Mouse (Mus musculus) MEL (cell line): ENCODE results near the gene Tnfrsf1b. TPM values are rescaled to one million over a fixed set of nuclear protein-coding genes. Genes with fewer than 3 reads are reported as not detected.

Experiments used
- DNase-seq: peaks from one replicate; pipeline ENCODE4 v3.0.0; 2011; ENCODE audit warnings: low read depth, low spot score
- H3K27ac ChIP-seq: 2 replicates; pipeline ENCODE4 v1.5.1; 2012; ENCODE audit warnings: low read depth, mild to moderate bottlenecking, control low read depth, low read length, moderate library complexity; ENCODE audit not compliant: control insufficient read depth
- H3K27me3 ChIP-seq, 2 experiments: fragments of 150-350 bp in 1 of 2; sonication (generic) in 1 of 2; 2 replicates each; pipeline ENCODE4 v1.6.1; 2012; ENCODE audit warnings: low read length in 2 of 2, mild to moderate bottlenecking in 2 of 2, improper control_type of control experiment in 1 of 2, moderate library complexity in 1 of 2; ENCODE audit not compliant: insufficient read depth in 2 of 2, control insufficient read depth in 1 of 2
- H3K36me3 ChIP-seq, 2 experiments: 2 replicates each; pipeline ENCODE4 v1.6.1; 2012 to 2014; ENCODE audit warnings: low read length in 2 of 2, improper control_type of control experiment in 1 of 2, inconsistent platforms in 1 of 2, mild to moderate bottlenecking in 1 of 2; ENCODE audit not compliant: insufficient read depth in 2 of 2, control insufficient read depth in 1 of 2
- H3K4me1 ChIP-seq, 2 experiments: fragments of 150-350 bp in 1 of 2; sonication (generic) in 1 of 2; 2 replicates each; pipeline ENCODE4 v1.6.1; 2012; ENCODE audit warnings: low read length in 2 of 2, improper control_type of control experiment in 1 of 2, mild to moderate bottlenecking in 1 of 2; ENCODE audit not compliant: insufficient read depth in 2 of 2, control insufficient read depth in 1 of 2
- H3K4me3 ChIP-seq, 2 experiments: fragments of 150-350 bp in 1 of 2; sonication (generic) in 1 of 2; 2 replicates each; pipeline ENCODE4 v1.5.1; 2012; ENCODE audit warnings: low read depth in 2 of 2, low read length in 2 of 2, mild to moderate bottlenecking in 2 of 2, moderate library complexity in 2 of 2, control low read depth in 1 of 2, improper control_type of control experiment in 1 of 2; ENCODE audit not compliant: control insufficient read depth in 1 of 2, insufficient read depth in 1 of 2
- H3K79me2 ChIP-seq: 2 replicates; pipeline ENCODE4 v1.6.1; 2012; ENCODE audit warnings: mild to moderate bottlenecking, low read length, moderate library complexity; ENCODE audit not compliant: control insufficient read depth, poor library complexity, insufficient read depth
- H3K9ac ChIP-seq: 2 replicates; pipeline ENCODE4 v1.6.1; 2012; ENCODE audit warnings: low read depth, mild to moderate bottlenecking, control low read depth, low read length, moderate library complexity; ENCODE audit not compliant: control insufficient read depth, poor library complexity, severe bottlenecking
- H3K9me3 ChIP-seq: fragments of 150-350 bp; sonication (generic); replicated peaks from 2 replicates; pipeline ENCODE4 v1.6.1; 2012; ENCODE audit warnings: mild to moderate bottlenecking, low read length, improper control_type of control experiment, moderate library complexity; ENCODE audit not compliant: insufficient read depth
- CTCF ChIP-seq, 3 experiments: IDR thresholded peaks in 2 of 3; conservative IDR thresholded peaks in 1 of 3; 2 replicates each; pipeline ENCODE4 v1.5.1; 2011 to 2012; ENCODE audit warnings: low read length in 3 of 3, low read depth in 2 of 3, mild to moderate bottlenecking in 2 of 3, improper control_type of control experiment in 1 of 3, inconsistent platforms in 1 of 3, mixed read lengths in 1 of 3, moderate library complexity in 1 of 3; ENCODE audit not compliant: control insufficient read depth in 1 of 3, insufficient read depth in 1 of 3, poor library complexity in 1 of 3, severe bottlenecking in 1 of 3
- E2F4 ChIP-seq: IDR thresholded peaks from 2 replicates; pipeline ENCODE4 v1.6.1; 2011; ENCODE audit warnings: low read depth, low read length, improper control_type of control experiment, borderline replicate concordance
- ETS1 ChIP-seq: IDR thresholded peaks from 2 replicates; pipeline ENCODE4 v1.6.1; 2012; ENCODE audit warnings: low read depth, mild to moderate bottlenecking, inconsistent platforms, low read length, improper control_type of control experiment, moderate library complexity
- HCFC1 ChIP-seq: IDR thresholded peaks from 2 replicates; pipeline ENCODE4 v1.6.1; 2012; ENCODE audit warnings: low read depth, mild to moderate bottlenecking, inconsistent platforms, low read length, improper control_type of control experiment, moderate library complexity
- MAFK ChIP-seq: IDR thresholded peaks from 2 replicates; pipeline ENCODE4 v1.6.1; 2011; ENCODE audit warnings: low read depth, mild to moderate bottlenecking, low read length, improper control_type of control experiment, borderline replicate concordance
- MAX ChIP-seq: IDR thresholded peaks from 2 replicates; pipeline ENCODE4 v1.6.1; 2011; ENCODE audit warnings: low read length, improper control_type of control experiment
- MEF2A ChIP-seq: IDR thresholded peaks from 2 replicates; pipeline ENCODE4 v1.6.1; 2014; ENCODE audit warnings: low read depth, mild to moderate bottlenecking, inconsistent platforms, low read length, improper control_type of control experiment; ENCODE audit not compliant: poor library complexity, insufficient replicate concordance, severe bottlenecking; ENCODE audit errors: extremely low read depth
- MXI1 ChIP-seq: IDR thresholded peaks from 2 replicates; pipeline ENCODE4 v1.6.1; 2011; ENCODE audit warnings: mild to moderate bottlenecking, low read depth, low read length, improper control_type of control experiment
- MYC ChIP-seq: IDR thresholded peaks from 2 replicates; pipeline ENCODE4 v1.6.1; 2011; ENCODE audit warnings: low read depth, mild to moderate bottlenecking, low read length, improper control_type of control experiment, moderate library complexity
- NELFE ChIP-seq: IDR thresholded peaks from 2 replicates; pipeline ENCODE4 v1.6.1; 2011; ENCODE audit warnings: low read depth, low read length, improper control_type of control experiment
- POLR2A ChIP-seq, 2 experiments: IDR thresholded peaks; 2 replicates each; pipeline ENCODE4 v1.6.1; 2011 to 2012; ENCODE audit warnings: low read length in 2 of 2, mild to moderate bottlenecking in 2 of 2, control low read depth in 1 of 2, improper control_type of control experiment in 1 of 2, low read depth in 1 of 2, moderate library complexity in 1 of 2; ENCODE audit not compliant: control insufficient read depth in 1 of 2, insufficient read depth in 1 of 2, poor library complexity in 1 of 2
- POLR2AphosphoS5 ChIP-seq: IDR thresholded peaks from 2 replicates; pipeline ENCODE4 v1.6.1; 2012; ENCODE audit warnings: low read depth, borderline replicate concordance, mild to moderate bottlenecking, inconsistent platforms, low read length, moderate library complexity, mixed read lengths
- RAD21 ChIP-seq: IDR thresholded peaks from 2 replicates; pipeline ENCODE4 v1.6.1; 2011; ENCODE audit warnings: mild to moderate bottlenecking, low read depth, low read length, improper control_type of control experiment
- SIN3A ChIP-seq: IDR thresholded peaks from 2 replicates; pipeline ENCODE4 v1.6.1; 2012; ENCODE audit warnings: low read length, improper control_type of control experiment, inconsistent platforms
- SMC3 ChIP-seq: IDR thresholded peaks from 2 replicates; pipeline ENCODE4 v1.6.1; 2011; ENCODE audit warnings: low read depth, low read length, improper control_type of control experiment
- USF2 ChIP-seq, 2 experiments: IDR thresholded peaks; 2 replicates each; pipeline ENCODE4 v1.6.1; 2011 to 2012; ENCODE audit warnings: improper control_type of control experiment in 2 of 2, low read length in 2 of 2, borderline replicate concordance in 1 of 2, inconsistent platforms in 1 of 2, low read depth in 1 of 2, mild to moderate bottlenecking in 1 of 2; ENCODE audit not compliant: insufficient read depth in 1 of 2
- ZC3H11A ChIP-seq: IDR thresholded peaks from 2 replicates; pipeline ENCODE4 v1.6.1; 2012; ENCODE audit warnings: low read depth, mild to moderate bottlenecking, inconsistent platforms, low read length, improper control_type of control experiment
- ZNF384 ChIP-seq: IDR thresholded peaks from 2 replicates; pipeline ENCODE4 v1.6.1; 2012; ENCODE audit warnings: low read depth, mild to moderate bottlenecking, inconsistent platforms, low read length, improper control_type of control experiment
- polyA plus RNA-seq, 2 experiments: library from polyadenylated mRNA; stranded (reverse) in 1 of 2; unstranded in 1 of 2; fragments of >175 nt in 1 of 2; fragments of >200 nt in 1 of 2; gene quantifications; 2 replicates each; pipeline versions ENCODE4 v1.2.1 to v1.2.4; 2012; ENCODE audit warnings: low replicate concordance in 2 of 2, low read depth in 1 of 2; ENCODE audit not compliant: insufficient read length in 2 of 2, insufficient read depth in 1 of 2, missing spikeins in 1 of 2
- total RNA-seq: library from RNA; depleted of rRNA; stranded (reverse); fragments of 300-350 nt; gene quantifications from 2 replicates; pipeline ENCODE4 v1.2.3, GENCODE M21; 2012; rRNA removed

Tnfrsf1b gene
- total RNA-seq (0.33 and 0.58 TPM in 2 replicates), polyA plus RNA-seq (1 to 10 TPM in 1 of 2 experiments, not detected in 1; 1.2 TPM)

DNA sequence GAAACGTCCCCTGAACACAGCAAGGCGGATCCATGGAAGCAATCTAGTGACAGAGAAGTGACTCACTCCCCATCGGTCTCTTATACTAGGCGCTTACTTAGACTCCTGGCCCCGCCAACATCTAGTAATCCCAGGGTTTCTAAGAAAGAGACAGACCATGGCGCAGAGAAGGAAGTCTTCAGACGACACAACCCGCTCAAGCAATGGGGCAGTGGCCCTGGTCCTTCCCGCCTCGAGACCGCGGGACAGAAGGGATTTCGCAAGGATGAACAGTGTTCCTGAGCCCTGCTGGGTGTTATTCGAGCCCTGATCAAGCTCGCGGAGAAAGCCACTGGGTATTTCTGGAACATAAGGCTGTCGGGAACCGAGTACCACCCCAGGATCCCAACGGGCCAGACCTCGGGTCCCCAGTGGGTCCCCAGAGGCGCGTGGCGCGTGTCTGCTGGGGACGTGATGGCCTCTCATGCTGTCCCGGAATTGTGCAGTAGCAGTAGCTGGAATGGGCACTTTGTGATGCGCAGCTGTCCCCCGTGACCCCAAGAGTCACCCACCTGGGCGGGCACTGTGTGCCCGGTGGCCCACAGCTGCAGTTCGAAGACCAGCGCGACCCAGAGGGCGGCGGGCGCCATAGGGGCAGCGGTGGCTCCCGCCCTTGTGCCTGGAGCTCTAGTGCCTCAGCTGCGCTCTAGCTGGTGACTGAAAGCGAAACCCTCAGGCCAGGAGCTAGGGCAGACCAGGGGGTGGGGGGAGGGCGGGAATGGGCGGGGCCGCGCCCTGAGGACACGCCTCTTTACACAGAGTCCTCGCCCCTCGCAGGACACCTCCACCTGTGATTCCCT lies at the start of gene Tnfrsf1b:
TSS of gene Tnfrsf1b (minus strand) at position 698 of the 839 bp plus-strand sequence.
- peak; percentile 55 for DNase-seq
- H3K27ac ChIP-seq: no peak within 1 kb of the TSS
- no peaks in the 10 kb centered on the region for H3K79me2 ChIP-seq
- H3K36me3 ChIP-seq: no peaks in the 10 kb centered on the region
- no peak for TF ChIP-seq MAX
- TF ChIP-seq CTCF (IDR thresholded peaks at IDR 0.05 in 2 of 3, conservative IDR thresholded peaks at IDR 0.05 in 1 of 3; ENCODE audit: control insufficient read depth in 1 of 3, insufficient read depth in 1 of 3, low read depth in 2 of 3, low read length in 3 of 3, poor library complexity in 1 of 3, severe bottlenecking in 1 of 3): no peak
- peak; percentile 39; the same call in 1 of the 2 replicates for TF ChIP-seq NELFE
- peak in 1 of 2 experiments; percentile 39; a peak in 1 of 4 replicates for TF ChIP-seq POLR2A (IDR thresholded peaks at IDR 0.05; ENCODE audit: control insufficient read depth in 1 of 2, insufficient read depth in 1 of 2, low read depth in 1 of 2, low read length in 2 of 2, poor library complexity in 1 of 2)
- 0 out of 2 replicates have a peak, but pooled peaks have one; percentile 18 for TF ChIP-seq SIN3A
- TF ChIP-seq POLR2AphosphoS5: no peak
- peaks cover 0 to 11% of the 10 kb centered on the region in 2 experiments; a peak in 2 of 4 replicates for H3K4me1 ChIP-seq
- H3K27me3 ChIP-seq: peaks cover 0 to 5% of the 10 kb centered on the region in 2 experiments; a peak in 1 of 4 replicates
- no peaks in the 10 kb centered on the region for H3K9me3 ChIP-seq
- H3K4me3 ChIP-seq: peak within 1 kb of the TSS; percentile 69 to 92
- peak within 1 kb of the TSS; percentile 71 for H3K9ac ChIP-seq

DNA sequence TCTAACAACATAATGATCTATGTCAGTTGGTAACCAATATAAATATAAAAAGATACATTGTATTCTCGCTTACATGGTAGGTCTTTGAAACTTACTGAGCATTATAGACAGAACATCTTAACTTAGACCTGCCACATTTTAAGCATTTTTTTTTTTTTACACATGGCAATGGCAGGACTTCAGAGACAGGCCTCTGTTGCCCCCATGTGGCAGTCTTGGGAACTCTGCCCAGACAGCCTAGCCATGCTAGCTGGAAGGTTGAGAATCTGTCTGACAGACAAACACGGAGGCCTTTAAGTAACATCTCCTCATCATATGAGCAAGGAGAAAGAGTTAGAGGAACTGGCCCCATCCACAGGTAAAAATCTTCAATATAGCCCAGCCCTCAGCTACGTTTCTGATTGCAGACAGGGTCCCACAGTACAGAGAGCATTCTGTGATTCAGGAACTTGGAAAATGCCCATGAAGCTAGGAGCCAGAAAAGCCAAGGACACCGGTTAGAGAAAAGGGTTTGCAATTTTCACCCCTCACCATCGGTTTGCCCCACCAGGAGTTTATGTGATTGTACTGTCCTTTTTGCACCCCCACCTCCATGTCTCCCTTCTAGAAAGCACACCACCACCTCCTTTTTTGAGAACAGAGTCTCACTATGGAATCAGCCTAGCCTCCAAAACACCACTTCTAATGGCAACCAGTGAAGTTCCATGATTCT lies 49.1 kb upstream of the Tnfrsf1b start:
- Histone ChIP-seq H3K9me3 (no peaks in the 10 kb centered on the region), H3K36me3 (no peaks in the 10 kb centered on the region), H3K27ac (no peak overlapping the region)

DNA sequence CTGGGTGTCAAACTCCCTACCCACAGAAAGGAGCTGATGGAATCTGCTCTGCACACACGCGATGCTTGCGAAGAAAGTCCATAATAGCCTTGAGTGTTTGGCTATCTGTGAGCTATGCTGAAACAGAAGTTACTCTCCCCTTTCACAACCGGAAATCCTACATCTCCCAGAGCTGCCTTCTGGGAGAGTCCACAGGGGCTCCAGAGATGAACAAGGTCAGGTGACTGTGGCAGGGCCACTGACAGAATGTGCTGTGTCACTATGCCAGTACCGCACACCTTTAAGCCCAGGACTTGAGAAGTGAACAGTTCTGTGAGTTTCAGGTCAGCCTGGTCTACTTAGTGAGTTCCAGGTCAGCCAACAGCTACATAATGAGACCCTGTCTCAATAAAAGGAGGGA lies 47.9 kb upstream of the Tnfrsf1b start:
- H3K9me3 ChIP-seq: no peaks in the 10 kb centered on the region
- H3K9ac ChIP-seq: no peak overlapping the region
- no peak overlapping the region for H3K27ac ChIP-seq
- H3K27me3 ChIP-seq: no peaks in the 10 kb centered on the region
- DNase-seq: no peak
- no peaks in the 10 kb centered on the region for H3K36me3 ChIP-seq
- H3K79me2 ChIP-seq: no peaks in the 10 kb centered on the region
- no peaks in the 10 kb centered on the region for H3K4me1 ChIP-seq
- H3K4me3 ChIP-seq: no peak overlapping the region
- TF ChIP-seq HCFC1: no peak
- no peak for TF ChIP-seq MAFK
- TF ChIP-seq E2F4: no peak
- no peak for TF ChIP-seq MXI1
- no peak for TF ChIP-seq MEF2A
- TF ChIP-seq ZNF384: no peak
- TF ChIP-seq MAX: no peak
- no peak for TF ChIP-seq USF2 (IDR thresholded peaks at IDR 0.05; ENCODE audit: borderline replicate concordance in 1 of 2, insufficient read depth in 1 of 2, low read depth in 1 of 2, low read length in 2 of 2)
- TF ChIP-seq, all 39 proteins: peak for 0

More for the DNA sequence above, 49.1 kb upstream of the Tnfrsf1b start:
- Histone ChIP-seq H3K4me3 (no peak overlapping the region), H3K9ac (no peak overlapping the region), H3K4me1 (0 out of 4 replicates have a peak, but pooled peaks cover 0 to 7% of the 10 kb centered on the region in 2 experiments), H3K79me2 (no peaks in the 10 kb centered on the region), H3K27me3 (no peaks in the 10 kb centered on the region)
- peak; percentile 78 for DNase-seq
- TF ChIP-seq ZC3H11A: peak; percentile 85
- TF ChIP-seq MYC: 0 out of 2 replicates have a peak, but pooled peaks have one; percentile 55
- peak; percentile 80 to 92 (median 86) for TF ChIP-seq CTCF (IDR thresholded peaks at IDR 0.05 in 2 of 3, conservative IDR thresholded peaks at IDR 0.05 in 1 of 3; ENCODE audit: control insufficient read depth in 1 of 3, insufficient read depth in 1 of 3, low read depth in 2 of 3, low read length in 3 of 3, poor library complexity in 1 of 3, severe bottlenecking in 1 of 3)
- no peak for TF ChIP-seq ETS1
- TF ChIP-seq SMC3: peak; percentile 88
- peak; percentile 94 for TF ChIP-seq RAD21
- no peak for TF ChIP-seq MXI1
- peak; percentile 46 for TF ChIP-seq MAX
- peak; percentile 98 for TF ChIP-seq ZNF384
